Comparison of ENCODE assay signal across 10 mouse cellular contexts in the genomic region with DNA sequence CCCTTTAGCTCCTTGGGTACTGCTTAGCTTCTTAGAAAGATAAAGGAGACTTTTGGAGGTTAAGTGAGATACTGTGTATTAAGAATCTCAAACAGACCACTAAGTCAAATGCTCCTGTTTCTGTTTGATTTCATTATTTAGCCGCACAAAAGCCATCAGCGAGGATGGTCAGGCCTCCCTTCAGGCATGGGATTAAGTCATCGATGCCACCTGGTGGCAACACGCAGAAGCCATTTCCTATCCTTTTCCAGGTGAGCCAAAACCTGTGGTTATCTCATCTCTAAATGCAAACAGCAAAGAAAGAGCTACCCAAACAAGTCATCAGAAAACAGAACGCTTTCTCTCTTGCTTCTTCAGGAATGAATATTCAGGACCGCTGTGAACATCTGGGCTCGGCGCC.
A peak's percentile ranks its signal among the peaks of the same experiment; 100 is the strongest.
DNase-seq lines count a peak whose midpoint lies in the region; ATAC-seq and TF ChIP-seq lines count a peak whose summit lies in the region.
"Had no signal": no experiment of that assay in that cellular context is flagged by ENCODE, and none has a peak within 500 bp of the region (broad histone marks: within the 10 kb centered on the region; RNA-seq: fewer than 3 reads in every experiment).

No protein-coding gene starts in this region.

- WGBS in liver, embryonic 14.5 days (ENCODE audit: insufficient replicate concordance), result 41% methylated on average over 8 of the region's 8 CpGs
- WGBS in liver, embryonic 12.5 days (ENCODE audit: insufficient replicate concordance), result 41% methylated on average over 8 of the region's 8 CpGs
- 44% methylated on average over 8 of the region's 8 CpGs for WGBS in heart, embryonic 10.5 days

- no peak for ATAC-seq in liver, embryonic 14.5 days (ENCODE audit: insufficient read depth)
- no peak for ATAC-seq in liver, embryonic 12.5 days

- H3K9me3 ChIP-seq in liver, embryonic 14.5 days (ENCODE audit: control insufficient read depth, low read length), result no peaks in the 10 kb centered on the region
- 0 out of 2 replicates have a peak, but pooled peaks cover 5% of the 10 kb centered on the region for H3K9me3 ChIP-seq in liver, embryonic 12.5 days (replicated peaks)
- no peaks in the 10 kb centered on the region; the same call in 1 of the 2 replicates for H3K9me3 ChIP-seq in heart, embryonic 10.5 days
- H3K9me3 ChIP-seq: liver, embryonic 13.5 days had no signal

- no peaks in the 10 kb centered on the region for H3K4me1 ChIP-seq in liver, embryonic 14.5 days (replicated peaks; ENCODE audit: control insufficient read depth in 2 of 2, insufficient read depth in 2 of 2, low read length in 1 of 2)
- H3K4me1 ChIP-seq in liver, embryonic 12.5 days, result no peaks in the 10 kb centered on the region
- H3K4me1 ChIP-seq in heart, embryonic 10.5 days, result no peaks in the 10 kb centered on the region
- H3K4me1 ChIP-seq: liver, embryonic 13.5 days; midbrain, embryonic 10.5 days had no signal

- no peaks in the 10 kb centered on the region for H3K27me3 ChIP-seq in liver, embryonic 14.5 days (ENCODE audit: control insufficient read depth, insufficient read depth, low read length)
- no peaks in the 10 kb centered on the region for H3K27me3 ChIP-seq in liver, embryonic 12.5 days (replicated peaks)
- no peaks in the 10 kb centered on the region for H3K27me3 ChIP-seq in heart, embryonic 10.5 days (ENCODE audit: insufficient read depth, poor library complexity, severe bottlenecking)
- H3K27me3 ChIP-seq: liver, embryonic 13.5 days had no signal

- no peaks in the 10 kb centered on the region for H3K36me3 ChIP-seq in liver, embryonic 14.5 days (replicated peaks; ENCODE audit: control insufficient read depth, insufficient read depth, low read depth)
- no peaks in the 10 kb centered on the region for H3K36me3 ChIP-seq in liver, embryonic 12.5 days
- no peaks in the 10 kb centered on the region for H3K36me3 ChIP-seq in heart, embryonic 10.5 days
- H3K36me3 ChIP-seq: liver, embryonic 13.5 days; midbrain, embryonic 10.5 days had no signal

- no peak overlapping the region for H3K27ac ChIP-seq in liver, embryonic 14.5 days
- no peak overlapping the region for H3K27ac ChIP-seq in liver, embryonic 12.5 days
- H3K27ac ChIP-seq in heart, embryonic 10.5 days, result no peak overlapping the region
- H3K27ac ChIP-seq: liver, embryonic 13.5 days; midbrain, embryonic 10.5 days had no signal

- peak; percentile 10 to 53 for DNase-seq in frontal cortex, adult 2 months (ENCODE audit: extremely low spot score in 1 of 2, low spot score in 1 of 2)
- DNase-seq in frontal cortex, postnatal 10 days (ENCODE audit: low spot score in 2 of 2), result no peak
- DNase-seq in liver, embryonic 14.5 days (ENCODE audit: low read depth in 3 of 3, low spot score in 3 of 3), result no peak
- DNase-seq in embryo, embryonic 10.5 days (ENCODE audit: low spot score), result peak; percentile 15
- DNase-seq in right cerebral cortex, postnatal 10 days (ENCODE audit: low spot score in 2 of 2), result peak; percentile 29 to 48
- no peak for DNase-seq in heart, embryonic 10.5 days (ENCODE audit: low spot score)
- no peak for DNase-seq in MN1 (ENCODE audit: low spot score)
- DNase-seq: liver, embryonic 13.5 days had no signal

- no peak for TF ChIP-seq EP300 in liver, embryonic 14.5 days (IDR thresholded peaks at IDR 0.05; ENCODE audit: low read depth)

- no peak overlapping the region for H3K9ac ChIP-seq in liver, embryonic 14.5 days (replicated peaks)
- H3K9ac ChIP-seq in liver, embryonic 12.5 days, result no peak overlapping the region
- H3K9ac ChIP-seq: liver, embryonic 13.5 days had no signal

- H3K4me2 ChIP-seq in liver, embryonic 14.5 days (ENCODE audit: low read depth), result no peak overlapping the region
- H3K4me2 ChIP-seq in liver, embryonic 12.5 days, result no peak overlapping the region
- H3K4me2 ChIP-seq: liver, embryonic 13.5 days had no signal

- no peak overlapping the region for H3K4me3 ChIP-seq in liver, embryonic 14.5 days (ENCODE audit: insufficient read depth in 1 of 2, low read depth in 2 of 2, low read length in 2 of 2)
- no peak overlapping the region for H3K4me3 ChIP-seq in liver, embryonic 12.5 days
- H3K4me3 ChIP-seq in heart, embryonic 10.5 days, result no peak overlapping the region
- H3K4me3 ChIP-seq: liver, embryonic 13.5 days; midbrain, embryonic 10.5 days had no signal

- peak; percentile 9; the same call in 1 of the 2 replicates for TF ChIP-seq CTCF in liver, embryonic 14.5 days (IDR thresholded peaks at IDR 0.05; ENCODE audit: low read depth)

Comparison
In these comparisons a context has a peak if more than half of its experiments do, and no peak if none do; other contexts are left out.
1. DNase-seq: peak in frontal cortex, adult 2 months (2 of 2), embryo, embryonic 10.5 days (single experiment) and right cerebral cortex, postnatal 10 days (2 of 2); none in frontal cortex, postnatal 10 days (0 of 2), liver, embryonic 14.5 days (0 of 3), heart, embryonic 10.5 days (single experiment) and MN1 (single experiment).